Mouse (Mus musculus) midbrain, postnatal 0 days (tissue): ENCODE measurements at regions not wholly inside any gene's neighbourhood (a gene's known extent, or its start where the extent isn't known, plus 50 kb on each side); places are given as distances from the start of the nearest gene placed in this dataset.

Experiments used
- ATAC-seq: fragments of 200-750 bp; cut with Nextera tagmentation; 2 replicates; pipeline ENCODE4 v1.8.0; 2017; ENCODE audit warnings: moderate number of reproducible peaks, mild to moderate bottlenecking, moderate TSS enrichment, moderate library complexity; ENCODE audit not compliant: low FRiP score
- DNase-seq: peaks from one replicate; pipeline ENCODE4 v3.0.0-alpha.2; 2015; ENCODE audit warnings: low spot score
- H3K27ac ChIP-seq: fragments of 300-500 bp; sonication (generic); 2 replicates; pipeline ENCODE4 v1.5.1; 2014; ENCODE audit warnings: low read depth, mild to moderate bottlenecking, low read length, mixed read lengths
- H3K27me3 ChIP-seq: fragments of 300-500 bp; sonication (generic); 2 replicates; pipeline ENCODE4 v1.6.1; 2014; ENCODE audit warnings: low read length, control low read depth, mixed read lengths; ENCODE audit not compliant: insufficient read depth
- H3K36me3 ChIP-seq: fragments of 300-500 bp; sonication (generic); 2 replicates; pipeline ENCODE4 v1.6.1; 2014; ENCODE audit warnings: low read length, control low read depth, mixed read lengths; ENCODE audit not compliant: insufficient read depth
- H3K4me1 ChIP-seq: fragments of 300-500 bp; sonication (generic); 2 replicates; pipeline ENCODE4 v1.6.1; 2014; ENCODE audit warnings: mild to moderate bottlenecking, control low read depth, antibody characterized with exemption, low read length, mixed read lengths; ENCODE audit not compliant: insufficient read depth
- H3K4me2 ChIP-seq: fragments of 300-500 bp; sonication (generic); 2 replicates; pipeline ENCODE4 v1.6.1; 2014; ENCODE audit warnings: low read depth, mild to moderate bottlenecking, low read length, mixed read lengths; ENCODE audit not compliant: poor library complexity, severe bottlenecking
- H3K4me3 ChIP-seq: fragments of 300-500 bp; sonication (generic); 2 replicates; pipeline ENCODE4 v1.5.1; 2014; ENCODE audit warnings: low read depth, mild to moderate bottlenecking, low read length, moderate library complexity
- H3K9ac ChIP-seq: fragments of 300-500 bp; sonication (generic); replicated peaks from 2 replicates; pipeline ENCODE4 v1.6.1; 2014; ENCODE audit warnings: mild to moderate bottlenecking, low read length, moderate library complexity, mixed read lengths; ENCODE audit not compliant: poor library complexity, severe bottlenecking
- H3K9me3 ChIP-seq: fragments of 300-500 bp; sonication (generic); 2 replicates; pipeline ENCODE4 v1.6.1; 2016; ENCODE audit warnings: low read length, control low read depth
- CTCF ChIP-seq: IDR thresholded peaks from 2 replicates; pipeline ENCODE4 v1.5.1; 2016; ENCODE audit warnings: antibody characterized with exemption, mild to moderate bottlenecking
- WGBS: fragments of 180-500 bp; shearing (Covaris S2); extraction: QIAGEN DNeasy Blood & Tissue Kit; methylation state at CpG from one replicate; pipeline ENCODE4 v1.1.7; 2014; 5-methylcytosine and 5-hydroxymethylcytosine counted together

- no peak overlapping the region for H3K27ac ChIP-seq
- no peaks in the 10 kb centered on the region for H3K9me3 ChIP-seq
- no peak overlapping the region for H3K9ac ChIP-seq
- no peak for TF ChIP-seq CTCF
- H3K4me2 ChIP-seq = no peak overlapping the region
- H3K4me1 ChIP-seq = no peaks in the 10 kb centered on the region
- H3K27me3 ChIP-seq = no peaks in the 10 kb centered on the region
- H3K36me3 ChIP-seq = no peaks in the 10 kb centered on the region
- 9% methylated on average over 5 of the region's 5 CpGs for WGBS
- ATAC-seq (peak; percentile 86), DNase-seq (peak; percentile 61)
- H3K4me3 ChIP-seq = no peak overlapping the region
Observed at GRCm38 (mm10) chr15:44851346-44852064, 4717.3 kb downstream of the 9330182O14Rik start.

- H3K9ac ChIP-seq = no peak overlapping the region
- no peak overlapping the region for H3K27ac ChIP-seq
- no peak overlapping the region for H3K4me2 ChIP-seq
- no peaks in the 10 kb centered on the region for H3K4me1 ChIP-seq
- no peaks in the 10 kb centered on the region for H3K36me3 ChIP-seq
- TF ChIP-seq CTCF = no peak
- no peaks in the 10 kb centered on the region for H3K9me3 ChIP-seq
- no peak for ATAC-seq
- no peak overlapping the region for H3K4me3 ChIP-seq
- DNase-seq = peak; percentile 3
- no peaks in the 10 kb centered on the region for H3K27me3 ChIP-seq
- 74% methylated on average over 1 of the region's 1 CpGs for WGBS
Observed at GRCm38 (mm10) chr15:44857080-44857479, 4722.9 kb downstream of the 9330182O14Rik start.

GRCm38 (mm10) chr15:44859369-44859768 is 4725.2 kb downstream of the 9330182O14Rik start:
- TF ChIP-seq CTCF = no peak
- 40% methylated on average over 3 of the region's 3 CpGs for WGBS

GRCm38 (mm10) chr15:44860204-44860806 is 4726.1 kb downstream of the 9330182O14Rik start:
- no peak overlapping the region for H3K9ac ChIP-seq
- H3K4me1 ChIP-seq = no peaks in the 10 kb centered on the region
- H3K9me3 ChIP-seq = no peaks in the 10 kb centered on the region
- ATAC-seq (0 out of 2 replicates have a peak, but pooled peaks have one; percentile 16), DNase-seq (peak; percentile 3)
- no peak overlapping the region for H3K27ac ChIP-seq
- no peaks in the 10 kb centered on the region for H3K36me3 ChIP-seq
- 27% methylated on average over 1 of the region's 1 CpGs for WGBS
- no peak overlapping the region for H3K4me2 ChIP-seq
- no peak overlapping the region for H3K4me3 ChIP-seq
- no peak for TF ChIP-seq CTCF
- H3K27me3 ChIP-seq = no peaks in the 10 kb centered on the region

More at GRCm38 (mm10) chr15:44859369-44859768, 4725.2 kb downstream of the 9330182O14Rik start:
- Histone ChIP-seq H3K9ac (no peak overlapping the region), H3K4me3 (no peak overlapping the region), H3K27ac (no peak overlapping the region), H3K4me2 (no peak overlapping the region), H3K27me3 (no peaks in the 10 kb centered on the region), H3K36me3 (no peaks in the 10 kb centered on the region), H3K4me1 (no peaks in the 10 kb centered on the region), H3K9me3 (no peaks in the 10 kb centered on the region)
- ATAC-seq (no peak), DNase-seq (no peak)

- H3K9ac ChIP-seq = no peak overlapping the region
- no peaks in the 10 kb centered on the region for H3K9me3 ChIP-seq
- no peak overlapping the region for H3K27ac ChIP-seq
- ATAC-seq (no peak), DNase-seq (no peak)
- no peaks in the 10 kb centered on the region for H3K4me1 ChIP-seq
- H3K36me3 ChIP-seq = no peaks in the 10 kb centered on the region
- no peak overlapping the region for H3K4me3 ChIP-seq
- H3K27me3 ChIP-seq = no peaks in the 10 kb centered on the region
- no peak for TF ChIP-seq CTCF
- no peak overlapping the region for H3K4me2 ChIP-seq
- WGBS = 73% methylated on average over 3 of the region's 3 CpGs
Observed at GRCm38 (mm10) chr15:44868537-44868936, 4734.4 kb downstream of the 9330182O14Rik start.

GRCm38 (mm10) chr15:44869023-44869422 is 4734.9 kb downstream of the 9330182O14Rik start:
- no peak for TF ChIP-seq CTCF
- 66% methylated on average over 4 of the region's 4 CpGs for WGBS
- Histone ChIP-seq H3K9ac (no peak overlapping the region), H3K9me3 (no peaks in the 10 kb centered on the region), H3K4me3 (no peak overlapping the region), H3K36me3 (no peaks in the 10 kb centered on the region), H3K27me3 (no peaks in the 10 kb centered on the region), H3K27ac (no peak overlapping the region), H3K4me1 (no peaks in the 10 kb centered on the region), H3K4me2 (no peak overlapping the region)
- ATAC-seq (0 out of 2 replicates have a peak, but pooled peaks have one; percentile 7), DNase-seq (no peak)
